Mouse (Mus musculus) bone marrow macrophage, adult 2 months (primary cell): ENCODE results near the gene Vps52. TPM values are rescaled to one million over a fixed set of nuclear protein-coding genes. Genes with fewer than 3 reads are reported as not detected.
A peak's percentile ranks its signal among the peaks of the same experiment; 100 is the strongest.

Experiments
- H3K27ac ChIP-seq: 2 replicates; pipeline ENCODE4 v1.5.1; 2012; ENCODE audit warnings: low read depth, low read length; ENCODE audit not compliant: insufficient read depth
- H3K4me1 ChIP-seq: 2 replicates; pipeline ENCODE4 v1.6.1; 2012; ENCODE audit warnings: low read length; ENCODE audit not compliant: control insufficient read depth, insufficient read depth
- H3K4me3 ChIP-seq: 2 replicates; pipeline ENCODE4 v1.5.1; 2012; ENCODE audit warnings: mild to moderate bottlenecking, low read length, moderate library complexity; ENCODE audit not compliant: insufficient read depth
- CTCF ChIP-seq: IDR thresholded peaks from 2 replicates; pipeline ENCODE4 v1.5.1; 2012; ENCODE audit warnings: low read depth, mild to moderate bottlenecking, low read length, moderate library complexity
- POLR2A ChIP-seq: IDR thresholded peaks from 2 replicates; pipeline ENCODE4 v1.6.1; 2012; ENCODE audit warnings: mild to moderate bottlenecking, low read depth, low read length, borderline replicate concordance
- polyA plus RNA-seq: library from polyadenylated mRNA; stranded (reverse); fragments of >200 nt; gene quantifications from 2 replicates; pipeline ENCODE4 v1.2.4, GENCODE M21; 2012; ENCODE audit not compliant: missing spikeins, insufficient read depth, insufficient read length

Vps52 gene
- polyA plus RNA-seq, 1 experiment = 41.3 TPM

DNA sequence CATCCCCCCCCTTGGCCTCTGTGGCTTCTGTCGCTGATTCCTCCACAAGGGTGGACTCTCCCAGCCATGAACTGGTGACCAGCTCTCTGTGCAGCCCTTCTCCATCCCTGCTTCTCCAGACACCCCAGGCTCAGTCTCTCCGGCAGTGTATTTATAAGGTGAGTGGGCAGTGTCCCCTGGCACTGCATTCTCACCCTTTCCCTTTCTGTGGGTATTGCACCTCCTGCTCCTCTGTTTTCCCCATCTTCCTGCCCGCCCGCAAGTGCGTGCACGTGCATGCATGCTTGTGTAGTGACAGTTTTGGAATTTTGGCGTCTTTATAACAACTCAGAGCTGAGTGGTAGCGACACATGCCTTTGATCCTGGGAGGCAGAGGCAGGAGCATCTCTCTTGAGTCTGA lies 41.7 kb upstream of the Vps52 start:
- no peak overlapping the region for H3K27ac ChIP-seq
- H3K4me3 ChIP-seq = no peak overlapping the region
- TF ChIP-seq CTCF (no peak), POLR2A (no peak)
- peaks cover 9% of the 10 kb centered on the region for H3K4me1 ChIP-seq

DNA sequence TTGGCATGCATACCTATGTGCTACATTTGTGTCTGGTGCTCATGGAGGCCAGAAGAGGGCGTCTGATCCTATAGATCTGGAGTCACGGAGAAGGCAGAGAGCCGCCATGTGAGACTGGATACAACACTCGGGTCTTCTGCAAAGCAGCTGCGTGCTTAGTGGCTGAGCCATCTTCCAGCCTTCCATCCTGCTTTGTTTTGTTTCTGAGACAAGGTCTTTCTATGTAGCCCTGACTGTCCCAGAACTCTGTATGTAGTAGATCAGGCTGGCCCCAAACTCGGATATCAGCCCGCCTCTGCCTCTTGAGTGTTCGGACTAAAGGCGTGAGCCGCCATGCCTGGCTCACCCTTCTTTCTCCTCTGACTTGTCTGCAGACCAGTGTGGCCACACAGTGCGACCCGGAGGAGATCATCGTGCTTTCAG lies 40.6 kb upstream of the Vps52 start:
- H3K27ac ChIP-seq = no peak overlapping the region
- H3K4me3 ChIP-seq = no peak overlapping the region; the same call in 1 of the 2 replicates
- TF ChIP-seq POLR2A (no peak), CTCF (0 out of 2 replicates have a peak, but pooled peaks have one; percentile 10)
- H3K4me1 ChIP-seq = peaks cover 11% of the 10 kb centered on the region

DNA sequence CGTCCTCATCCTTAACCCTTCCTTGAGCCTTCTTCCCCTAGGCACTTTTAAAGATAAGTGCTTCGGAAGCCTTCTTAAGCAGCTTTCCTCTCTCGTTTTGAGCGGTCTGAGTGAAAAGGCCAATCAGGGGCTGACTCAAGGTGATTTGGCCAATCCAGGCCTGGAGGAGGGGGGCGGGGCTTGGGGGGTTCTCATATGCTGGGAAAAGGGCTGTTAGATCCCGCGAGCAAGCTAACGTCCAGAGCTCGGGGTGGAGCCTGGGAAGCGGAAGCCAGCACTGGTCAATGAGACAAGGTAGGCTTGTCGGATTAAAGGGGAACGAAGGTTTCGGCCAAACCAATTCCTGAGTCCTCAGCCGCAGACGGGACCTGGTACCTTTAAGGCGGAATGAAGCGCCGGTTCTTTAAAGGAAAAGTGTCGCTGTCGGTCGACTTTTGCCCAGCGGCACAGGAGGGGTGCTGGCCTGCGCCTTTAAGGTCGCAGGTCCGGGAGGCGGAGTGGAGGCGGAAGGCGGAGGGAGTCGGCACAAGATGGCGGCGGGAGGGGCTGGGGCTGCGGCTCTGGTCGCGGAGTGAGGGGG lies 39.9 kb upstream of the Vps52 start, which contains the start of the genes Tapbp and Zbtb22:
Gene Tapbp (plus strand): TSS at position 229 of the 580 bp plus-strand sequence.
Gene Zbtb22 (plus strand): TSS at position 234 of the 580 bp plus-strand sequence.
- Histone ChIP-seq H3K27ac (peak within 1 kb of the TSS; percentile 28), H3K4me3 (peak within 1 kb of the TSS; percentile 75), H3K4me1 (peaks cover 7% of the 10 kb centered on the region)
- no peak for TF ChIP-seq CTCF
- TF ChIP-seq POLR2A = no peak

DNA sequence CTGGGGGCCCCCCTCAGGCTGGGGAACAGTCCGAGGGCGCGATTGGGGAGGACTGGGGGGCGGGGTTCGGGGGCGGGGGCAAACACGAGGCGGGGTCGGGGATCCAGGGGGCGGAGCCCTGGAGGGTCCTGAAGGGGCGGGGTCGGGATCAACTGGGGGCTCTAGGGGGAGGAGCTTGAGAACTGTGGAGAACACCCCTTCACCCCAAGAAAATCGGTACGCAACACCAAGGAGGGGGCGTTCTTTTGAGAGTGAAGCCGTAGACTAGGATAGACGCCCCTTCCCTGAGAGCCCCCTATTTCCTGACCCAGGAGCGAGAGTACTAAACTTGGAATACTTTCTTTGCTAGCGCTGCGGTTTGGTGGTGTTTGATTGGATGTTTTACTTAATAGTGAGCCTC lies 39.3 kb upstream of the Vps52 start:
- Histone ChIP-seq H3K4me1 (peaks cover 7% of the 10 kb centered on the region), H3K27ac (peak overlapping the region; percentile 18; the same call in 1 of the 2 replicates), H3K4me3 (peak overlapping the region; percentile 75)
- TF ChIP-seq POLR2A (no peak), CTCF (no peak)

DNA sequence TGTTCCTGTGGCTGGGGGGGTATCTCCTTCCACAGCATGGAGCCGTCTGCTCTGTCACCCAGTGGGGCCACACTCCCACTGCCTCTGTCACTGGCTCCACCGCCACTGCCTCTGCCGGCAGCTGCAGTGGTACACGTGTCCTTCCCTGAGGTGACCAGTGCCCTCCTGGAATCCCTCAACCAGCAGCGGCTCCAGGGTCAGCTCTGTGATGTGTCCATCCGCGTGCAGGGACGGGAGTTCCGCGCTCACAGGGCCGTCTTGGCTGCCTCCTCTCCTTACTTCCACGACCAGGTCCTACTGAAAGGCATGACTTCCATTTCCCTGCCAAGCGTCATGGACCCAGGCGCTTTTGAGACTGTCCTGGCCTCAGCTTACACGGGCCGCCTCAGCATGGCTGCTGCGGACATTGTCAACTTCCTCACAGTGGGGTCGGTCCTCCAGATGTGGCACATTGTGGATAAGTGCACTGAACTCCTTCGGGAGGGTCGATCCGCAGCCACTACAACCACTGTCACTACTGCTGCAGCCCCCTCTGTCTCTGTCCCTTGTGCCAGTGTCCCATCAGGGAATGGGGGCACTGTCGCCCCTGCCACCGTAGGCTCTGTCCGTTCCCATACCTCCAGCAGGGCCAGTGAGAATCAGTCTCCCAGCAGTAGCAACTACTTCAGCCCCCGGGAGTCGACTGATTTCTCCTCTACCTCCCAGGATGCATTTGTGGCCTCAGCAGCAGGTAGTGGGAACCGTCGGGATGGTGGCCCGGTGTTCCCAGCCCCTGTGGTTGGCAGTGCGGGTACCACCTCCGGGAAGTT lies 38.6 kb upstream of the Vps52 start:
- Histone ChIP-seq H3K4me3 (peak overlapping the region; percentile 75), H3K27ac (no peak overlapping the region), H3K4me1 (peaks cover 7% of the 10 kb centered on the region)
- TF ChIP-seq CTCF (no peak), POLR2A (no peak)

DNA sequence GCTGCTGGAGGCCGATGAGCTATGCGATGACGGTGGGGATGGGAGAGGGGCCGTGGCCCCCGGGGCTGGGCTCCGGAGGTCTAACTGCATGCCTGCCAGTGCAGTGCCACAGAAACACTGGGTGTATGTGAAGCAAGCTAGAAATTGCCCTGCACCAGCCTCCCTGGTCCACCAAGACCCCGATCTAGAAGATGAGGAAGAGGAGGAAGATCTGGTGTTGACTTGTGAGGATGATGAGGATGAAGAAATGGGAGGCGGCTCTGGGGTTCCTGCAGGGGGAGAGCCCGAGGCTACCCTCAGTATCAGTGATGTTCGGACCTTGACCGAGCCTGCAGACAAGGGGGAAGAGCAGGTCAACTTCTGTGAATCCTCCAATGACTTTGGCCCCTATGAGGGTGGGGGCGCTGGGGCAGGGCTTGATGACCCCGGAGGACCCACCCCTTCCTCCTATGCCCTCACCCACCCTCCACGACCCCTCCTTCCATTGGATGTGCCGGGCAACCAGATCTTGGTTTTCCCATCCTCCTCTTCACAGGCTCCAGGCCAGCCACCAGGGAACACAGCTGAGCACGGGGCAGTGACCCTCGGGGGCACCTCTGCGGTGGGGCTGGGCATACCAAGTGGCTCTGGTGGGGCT lies 37.8 kb upstream of the Vps52 start:
- Histone ChIP-seq H3K4me1 (peaks cover 7% of the 10 kb centered on the region), H3K4me3 (no peak overlapping the region), H3K27ac (no peak overlapping the region)
- TF ChIP-seq CTCF = no peak
- TF ChIP-seq POLR2A = no peak

DNA sequence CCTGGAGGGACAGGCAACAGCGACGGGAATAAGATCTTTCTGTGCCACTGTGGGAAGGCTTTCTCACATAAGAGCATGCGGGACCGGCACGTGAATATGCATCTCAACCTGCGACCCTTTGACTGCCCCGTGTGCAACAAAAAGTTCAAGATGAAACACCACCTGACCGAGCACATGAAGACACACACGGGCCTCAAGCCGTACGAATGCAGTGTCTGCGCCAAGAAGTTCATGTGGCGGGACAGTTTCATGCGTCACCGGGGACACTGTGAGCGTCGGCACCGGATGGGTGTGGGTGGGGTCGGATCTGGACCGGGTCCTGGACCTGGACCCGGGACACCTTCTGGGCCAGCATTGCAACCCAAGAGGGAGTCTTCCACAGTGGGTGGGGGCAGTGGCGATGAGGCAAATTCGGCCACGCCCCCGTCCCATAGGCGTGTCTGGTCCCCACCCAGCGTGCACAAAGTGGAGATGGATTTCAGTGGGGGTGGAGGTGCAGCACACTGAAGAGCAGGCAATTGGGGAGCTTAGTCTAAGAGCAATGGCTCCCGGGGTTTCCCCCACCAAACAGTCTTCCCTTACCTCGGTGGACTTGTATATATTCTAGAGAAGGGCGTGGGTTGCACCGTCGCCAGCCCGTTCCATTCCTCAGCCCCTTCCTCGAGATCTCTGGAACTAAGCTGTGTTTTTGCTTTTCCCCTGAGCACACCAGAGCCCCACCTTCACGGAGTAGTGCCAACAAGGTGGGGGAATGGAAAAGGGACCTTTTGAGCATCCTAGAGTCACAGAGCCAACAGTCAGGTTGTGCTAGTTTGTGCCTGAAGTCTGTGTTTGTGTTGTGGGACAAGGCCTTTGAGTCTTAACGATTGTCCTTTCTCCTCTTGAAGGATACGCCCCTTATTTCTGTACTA lies 37.1 kb upstream of the Vps52 start:
- peak overlapping the region; percentile 70 for H3K27ac ChIP-seq
- TF ChIP-seq POLR2A (no peak), CTCF (no peak)
- H3K4me3 ChIP-seq = peak overlapping the region; percentile 77
- peaks cover 7% of the 10 kb centered on the region for H3K4me1 ChIP-seq

DNA sequence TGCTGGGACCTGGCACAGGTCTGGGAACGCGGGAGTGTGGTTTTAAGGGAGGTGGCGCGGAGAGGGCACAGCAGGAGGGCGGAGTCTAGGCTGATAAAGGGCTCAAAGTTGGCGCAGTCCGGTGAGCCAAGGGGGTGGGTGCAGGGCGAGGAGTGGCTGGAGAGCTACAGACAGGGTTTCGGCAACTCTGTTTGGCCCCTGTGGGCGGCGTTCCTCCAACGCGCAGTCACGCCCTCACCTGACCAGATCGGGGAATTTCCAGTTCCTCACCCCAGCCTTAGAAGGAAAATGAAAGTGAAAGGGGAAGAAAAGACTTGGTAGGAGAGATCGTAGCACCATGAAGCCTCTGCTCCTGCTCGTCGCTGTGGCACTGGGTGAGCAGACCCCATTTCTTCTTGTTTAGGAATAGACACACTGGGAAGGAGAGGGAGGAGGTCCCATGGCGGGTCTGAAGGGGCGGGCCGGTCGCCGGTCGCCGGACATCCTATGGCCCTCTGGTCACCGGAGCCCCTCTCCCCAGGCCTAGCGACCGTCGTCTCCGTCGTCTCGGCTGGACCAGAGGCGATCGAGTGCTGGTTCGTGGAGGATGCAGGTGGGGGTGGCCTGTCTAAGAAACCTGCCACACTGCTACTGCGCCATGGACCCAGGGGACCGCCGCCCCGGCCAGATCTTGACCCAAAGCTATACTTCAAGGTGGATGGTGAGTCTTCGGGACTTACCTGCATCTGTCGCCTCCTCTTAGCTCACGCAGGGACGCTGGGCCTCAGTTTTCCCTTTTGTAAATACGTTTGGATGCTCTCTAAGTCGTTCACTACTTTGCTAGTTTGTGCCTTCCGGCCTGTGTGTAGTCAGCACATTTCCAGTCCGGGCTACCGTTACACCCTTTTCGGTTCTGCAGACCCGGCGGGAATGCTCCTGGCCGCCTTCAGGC lies 36.0 kb upstream of the Vps52 start:
- H3K4me1 ChIP-seq = peaks cover 7% of the 10 kb centered on the region
- H3K27ac ChIP-seq = peak overlapping the region; percentile 70
- H3K4me3 ChIP-seq = peak overlapping the region; percentile 77
- TF ChIP-seq POLR2A (no peak), CTCF (no peak)

DNA sequence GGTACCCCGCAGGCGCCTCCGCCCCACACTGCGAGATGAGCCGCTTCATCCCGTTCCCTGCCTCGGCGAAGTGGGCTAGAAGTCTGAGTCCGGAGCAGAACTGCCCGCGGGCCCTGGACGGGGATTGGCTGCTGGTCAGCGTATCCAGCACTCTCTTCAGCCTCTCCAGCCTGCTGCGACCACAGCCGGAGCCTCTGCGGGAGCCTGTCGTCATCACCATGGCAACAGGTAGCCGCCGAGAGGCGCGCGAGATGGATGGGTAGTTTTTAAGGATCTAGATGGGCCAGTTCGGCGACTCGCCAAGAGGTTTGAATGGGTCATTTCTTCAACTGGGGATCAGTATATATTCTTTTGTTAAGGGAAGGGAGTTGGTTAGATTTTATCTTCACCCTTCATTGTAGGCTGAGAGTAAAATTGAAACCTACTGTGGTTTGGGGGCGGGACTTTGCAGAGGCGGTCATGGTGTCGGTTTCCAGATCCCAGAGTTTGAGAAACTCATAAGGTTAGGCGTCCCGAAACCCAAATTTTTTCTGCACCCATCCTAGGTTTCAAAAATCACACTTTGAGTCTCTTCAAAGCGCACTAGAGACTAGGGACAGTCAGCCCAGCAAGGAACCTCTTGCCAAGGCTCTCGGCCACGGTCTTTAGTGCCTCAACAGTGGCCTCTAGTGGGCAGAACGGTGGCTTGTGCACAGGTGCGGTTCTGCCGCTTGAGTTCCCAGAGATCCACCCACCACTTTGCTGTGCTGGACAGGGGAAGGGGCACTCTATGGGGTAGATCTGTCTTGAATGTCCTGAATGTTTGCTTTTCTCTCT lies 35.1 kb upstream of the Vps52 start:
- H3K4me1 ChIP-seq = peaks cover 5% of the 10 kb centered on the region

More for the DNA sequence above, 35.1 kb upstream of the Vps52 start:
- peak overlapping the region; percentile 70 for H3K27ac ChIP-seq
- H3K4me3 ChIP-seq = peak overlapping the region; percentile 77
- TF ChIP-seq CTCF = peak; percentile 76; the same call in 1 of the 2 replicates
- no peak for TF ChIP-seq POLR2A
